9 mouse cellular contexts compared by ENCODE assay signal in the genomic region with DNA sequence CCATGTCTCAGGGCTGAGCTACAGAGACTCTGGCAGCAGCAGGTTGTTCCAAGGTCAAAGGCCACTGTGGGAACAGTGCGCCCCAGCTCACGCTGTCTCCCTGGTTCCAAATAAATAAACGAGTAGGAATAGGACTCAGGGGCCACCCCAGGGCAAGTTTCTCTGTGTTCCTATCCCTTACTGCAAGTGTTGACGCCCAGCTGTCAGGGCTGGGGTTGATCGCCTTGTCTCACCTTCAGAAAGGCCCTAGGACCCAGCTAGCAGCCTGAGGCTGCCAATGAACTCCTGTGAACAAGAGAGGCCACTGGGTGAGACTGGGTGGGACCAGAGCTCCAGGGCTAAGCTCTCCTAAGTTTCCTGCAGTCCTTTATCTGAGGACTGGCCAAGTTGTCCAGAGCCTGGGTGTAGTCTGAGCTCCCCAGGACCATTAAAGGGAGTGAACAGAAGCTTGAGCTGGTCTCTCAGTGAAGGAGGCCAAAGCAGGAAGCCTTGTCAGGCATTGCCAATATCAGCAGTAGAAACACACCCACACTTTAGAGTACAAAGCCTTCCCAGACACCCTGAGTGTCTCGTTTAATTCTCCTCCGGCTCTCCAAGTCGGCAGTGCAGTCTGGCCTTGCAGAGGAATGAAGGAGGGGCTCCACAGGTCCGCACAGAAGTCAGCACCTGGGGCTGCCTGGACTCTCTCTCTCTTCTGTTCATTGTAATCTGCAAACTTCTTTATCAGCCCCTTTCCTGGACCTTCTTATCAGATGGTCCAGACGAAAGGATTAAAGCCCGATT.
A peak's percentile ranks its signal among the peaks of the same experiment; 100 is the strongest.
DNase-seq lines count a peak whose midpoint lies in the region; ATAC-seq and TF ChIP-seq lines count a peak whose summit lies in the region.
"Had no signal": no experiment of that assay in that cellular context is flagged by ENCODE, and none has a peak within 500 bp of the region (broad histone marks: within the 10 kb centered on the region; RNA-seq: fewer than 3 reads in every experiment).

No protein-coding gene starts in this region.

- H3K4me1 ChIP-seq in kidney, embryonic 14.5 days (ENCODE audit: control insufficient read depth, insufficient read depth, low read length) = peaks cover 10% of the 10 kb centered on the region
- H3K4me1 ChIP-seq in embryonic facial prominence, embryonic 10.5 days = peaks cover 25% of the 10 kb centered on the region
- peaks cover 4% of the 10 kb centered on the region for H3K4me1 ChIP-seq in intestine, postnatal 0 days (replicated peaks; ENCODE audit: control insufficient read depth, insufficient read depth, low read length)

- ATAC-seq in kidney, embryonic 14.5 days (ENCODE audit: low FRiP score, low TSS enrichment) = no peak
- peak; percentile 45 for ATAC-seq in intestine, postnatal 0 days
- ATAC-seq: Patski had no signal

- H3K4me2 ChIP-seq in kidney, embryonic 14.5 days (replicated peaks; ENCODE audit: low read depth, low read length) = no peak overlapping the region
- H3K4me2 ChIP-seq in intestine, postnatal 0 days (replicated peaks; ENCODE audit: low read depth) = no peak overlapping the region

- H3K36me3 ChIP-seq in kidney, embryonic 14.5 days (ENCODE audit: control insufficient read depth, insufficient read depth, low read length) = no peaks in the 10 kb centered on the region
- H3K36me3 ChIP-seq in embryonic facial prominence, embryonic 10.5 days (replicated peaks) = no peaks in the 10 kb centered on the region
- no peaks in the 10 kb centered on the region for H3K36me3 ChIP-seq in intestine, postnatal 0 days (ENCODE audit: control insufficient read depth, insufficient read depth)

- H3K27me3 ChIP-seq in kidney, embryonic 14.5 days (ENCODE audit: control insufficient read depth, insufficient read depth, low read length) = no peaks in the 10 kb centered on the region
- H3K27me3 ChIP-seq in embryonic facial prominence, embryonic 10.5 days (replicated peaks; ENCODE audit: low read depth, poor library complexity, severe bottlenecking) = peaks cover 41% of the 10 kb centered on the region
- H3K27me3 ChIP-seq in intestine, postnatal 0 days (replicated peaks; ENCODE audit: control insufficient read depth, insufficient read depth, low read length) = no peaks in the 10 kb centered on the region
- H3K27me3 ChIP-seq: Patski had no signal

- no peak overlapping the region for H3K4me3 ChIP-seq in kidney, embryonic 14.5 days (ENCODE audit: low read length)
- no peak overlapping the region for H3K4me3 ChIP-seq in embryonic facial prominence, embryonic 10.5 days
- H3K4me3 ChIP-seq in intestine, postnatal 0 days (ENCODE audit: low read depth, low read length) = no peak overlapping the region

- WGBS in kidney, embryonic 14.5 days = 33% methylated on average over 11 of the region's 11 CpGs
- WGBS in embryonic facial prominence, embryonic 10.5 days = 23% methylated on average over 11 of the region's 11 CpGs
- 24% methylated on average over 11 of the region's 11 CpGs for WGBS in intestine, postnatal 0 days

- no peak overlapping the region for H3K27ac ChIP-seq in kidney, embryonic 14.5 days (ENCODE audit: low read depth, low read length)
- H3K27ac ChIP-seq in embryonic facial prominence, embryonic 10.5 days (replicated peaks) = peak overlapping the region; percentile 73
- no peak overlapping the region; the same call in 1 of the 2 replicates for H3K27ac ChIP-seq in intestine, postnatal 0 days (ENCODE audit: low read depth, low read length)

- peak; percentile 17 for DNase-seq in kidney, adult 18-20 months
- DNase-seq in embryonic facial prominence, embryonic 10.5 days (ENCODE audit: low spot score) = peak; percentile 16
- peak; percentile 14 to 32 for DNase-seq in lung, postnatal 4 days
- no peak for DNase-seq in left cerebral cortex, adult 11 months (ENCODE audit: low spot score)
- DNase-seq in cerebellum, adult 9-11 months = no peak
- no peak for DNase-seq in right cerebral cortex, adult 2 months (ENCODE audit: low spot score in 2 of 2)

- no peak for TF ChIP-seq CTCF in intestine, postnatal 0 days (IDR thresholded peaks at IDR 0.05; ENCODE audit: low read depth)

- H3K9ac ChIP-seq in kidney, embryonic 14.5 days (ENCODE audit: low read depth, low read length) = no peak overlapping the region
- no peak overlapping the region for H3K9ac ChIP-seq in intestine, postnatal 0 days (ENCODE audit: low read depth, low read length)

- no peaks in the 10 kb centered on the region for H3K9me3 ChIP-seq in kidney, embryonic 14.5 days (ENCODE audit: control insufficient read depth, low read length)
- peaks cover 5% of the 10 kb centered on the region; the same call in 1 of the 2 replicates for H3K9me3 ChIP-seq in embryonic facial prominence, embryonic 10.5 days
- H3K9me3 ChIP-seq in intestine, postnatal 0 days (ENCODE audit: control insufficient read depth) = no peaks in the 10 kb centered on the region

Comparison
In these comparisons a context has a peak if more than half of its experiments do, and no peak if none do; other contexts are left out.
1. DNase-seq: peak in kidney, adult 18-20 months (single experiment), embryonic facial prominence, embryonic 10.5 days (single experiment) and lung, postnatal 4 days (2 of 2); none in left cerebral cortex, adult 11 months (single experiment), cerebellum, adult 9-11 months (single experiment) and right cerebral cortex, adult 2 months (0 of 2).